Mouse (Mus musculus): ENCODE data around the gene Helz2. TPM values are rescaled to one million over a fixed set of nuclear protein-coding genes. Genes with fewer than 3 reads are reported as not detected.

Helz2 gene
- total RNA-seq (2021): 1 to 10 TPM; 2.7 to 3.2 TPM
- long read RNA-seq, experiment 1, partial matches to known transcripts: 1 of 1 reads
- long read RNA-seq, experiment 1, other reads (novel, unspliced or antisense): 0 of 1 reads
- long read RNA-seq, experiment 2: 0 reads

GRCm38 (mm10) chr2:181241602-181242313, at the start of gene Helz2:
Helz2 (minus strand) TSS chr2:181242027.
- no peak for DNase-seq (ENCODE audit: low spot score in 2 of 2)

- DNase-seq (ENCODE audit: low spot score in 2 of 2): no peak
Observed at GRCm38 (mm10) chr2:181290937-181291336, 49.1 kb upstream of the Helz2 start.

GRCm38 (mm10) chr2:181288691-181289090, 46.9 kb upstream of the Helz2 start:
- no peak for DNase-seq (ENCODE audit: low spot score in 2 of 2)

GRCm38 (mm10) chr2:181287958-181288350, 46.1 kb upstream of the Helz2 start, which contains the start of gene Gmeb2:
Gmeb2 (minus strand) TSS chr2:181288035.
- peak; percentile 89 to 93 for DNase-seq (ENCODE audit: low spot score in 2 of 2)

- DNase-seq (ENCODE audit: low spot score in 2 of 2): peak; percentile 66 to 74
Observed at GRCm38 (mm10) chr2:181287338-181287957, 45.6 kb upstream of the Helz2 start.

- DNase-seq (ENCODE audit: low spot score in 2 of 2): no peak
Observed at GRCm38 (mm10) chr2:181286629-181287337, 45.0 kb upstream of the Helz2 start.

GRCm38 (mm10) chr2:181279968-181280367, 38.1 kb upstream of the Helz2 start:
- DNase-seq (ENCODE audit: low spot score in 2 of 2): no peak

GRCm38 (mm10) chr2:181277866-181278265, 36.0 kb upstream of the Helz2 start:
- DNase-seq (ENCODE audit: low spot score in 2 of 2): no peak

- no peak for DNase-seq (ENCODE audit: low spot score in 2 of 2)
Observed at GRCm38 (mm10) chr2:181276766-181277165, 34.9 kb upstream of the Helz2 start.

- DNase-seq (ENCODE audit: low spot score in 2 of 2): no peak
Observed at GRCm38 (mm10) chr2:181274639-181275038, 32.8 kb upstream of the Helz2 start.

GRCm38 (mm10) chr2:181273829-181274228, 32.0 kb upstream of the Helz2 start:
- DNase-seq (ENCODE audit: low spot score in 2 of 2): no peak

- no peak for DNase-seq (ENCODE audit: low spot score in 2 of 2)
Observed at GRCm38 (mm10) chr2:181272092-181272491, 30.3 kb upstream of the Helz2 start.

GRCm38 (mm10) chr2:181266839-181267238, 25.0 kb upstream of the Helz2 start:
- DNase-seq (ENCODE audit: low spot score in 2 of 2): no peak

- DNase-seq (ENCODE audit: low spot score in 2 of 2): no peak
Observed at GRCm38 (mm10) chr2:181253248-181253647, 11.4 kb upstream of the Helz2 start.

- no peak for DNase-seq (ENCODE audit: low spot score in 2 of 2)
Observed at GRCm38 (mm10) chr2:181251841-181252240, 10.0 kb upstream of the Helz2 start.

GRCm38 (mm10) chr2:181249217-181249616, 7.4 kb upstream of the Helz2 start:
- no peak for DNase-seq (ENCODE audit: low spot score in 2 of 2)

GRCm38 (mm10) chr2:181245031-181245430, 3.2 kb upstream of the Helz2 start:
- no peak for DNase-seq (ENCODE audit: low spot score in 2 of 2)

GRCm38 (mm10) chr2:181243706-181244394, 2.0 kb upstream of the Helz2 start:
- DNase-seq (ENCODE audit: low spot score in 2 of 2): no peak

- no peak for DNase-seq (ENCODE audit: low spot score in 2 of 2)
Observed at GRCm38 (mm10) chr2:181242314-181242665, 463 bp upstream of the Helz2 start.

- no peak for DNase-seq (ENCODE audit: low spot score in 2 of 2)
Observed at GRCm38 (mm10) chr2:181240806-181241440, 904 bp downstream of the Helz2 start.

GRCm38 (mm10) chr2:181239261-181239660, 2.6 kb downstream of the Helz2 start:
- no peak for DNase-seq (ENCODE audit: low spot score in 2 of 2)
